Mouse (Mus musculus): ENCODE measurements around the gene 4930402H24Rik.
"Not testable (repeated sequence)": the region's sequence is repeated elsewhere in the genome, so short reads cannot be mapped to it uniquely, and the experiment has no call there.

4930402H24Rik gene

GRCm38 (mm10) chr2:130852964-130853363 is 53.2 kb downstream of the 4930402H24Rik start:
- in situ Hi-C loops (cut with MboI; ENCODE audit: low sequenced_read_pairs) = no loop called here

GRCm38 (mm10) chr2:130851363-130852246 is 54.6 kb downstream of the 4930402H24Rik start:
- in situ Hi-C loops (cut with MboI; ENCODE audit: low sequenced_read_pairs) = no loop called here

GRCm38 (mm10) chr2:130849688-130850087 is 56.5 kb downstream of the 4930402H24Rik start:
- in situ Hi-C loops (cut with MboI; ENCODE audit: low sequenced_read_pairs) = no loop called here

GRCm38 (mm10) chr2:130848313-130848712 is 57.9 kb downstream of the 4930402H24Rik start:
- in situ Hi-C loops (cut with MboI; ENCODE audit: low sequenced_read_pairs) = no loop called here

- in situ Hi-C loops (cut with MboI; ENCODE audit: low sequenced_read_pairs) = no loop called here
Measured at GRCm38 (mm10) chr2:130843623-130844022, 62.6 kb downstream of the 4930402H24Rik start.

- in situ Hi-C loops (cut with MboI; ENCODE audit: low sequenced_read_pairs) = no loop called here
Measured at GRCm38 (mm10) chr2:130840846-130841245, 65.4 kb downstream of the 4930402H24Rik start.

GRCm38 (mm10) chr2:130839874-130840661 is 66.1 kb downstream of the 4930402H24Rik start:
- in situ Hi-C loops (cut with MboI; ENCODE audit: low sequenced_read_pairs) = no loop called here

GRCm38 (mm10) chr2:130839528-130839873 is 66.7 kb downstream of the 4930402H24Rik start:
- in situ Hi-C loops (cut with MboI; ENCODE audit: low sequenced_read_pairs) = no loop called here

GRCm38 (mm10) chr2:130839084-130839483 is 67.1 kb downstream of the 4930402H24Rik start:
- in situ Hi-C loops (cut with MboI; ENCODE audit: low sequenced_read_pairs) = no loop called here

- in situ Hi-C loops (cut with MboI; ENCODE audit: low sequenced_read_pairs) = no loop called here
Measured at GRCm38 (mm10) chr2:130838131-130838530, 68.1 kb downstream of the 4930402H24Rik start.

GRCm38 (mm10) chr2:130833699-130834098 is 72.5 kb downstream of the 4930402H24Rik start:
- in situ Hi-C loops (cut with MboI; ENCODE audit: low sequenced_read_pairs) = no loop called here

GRCm38 (mm10) chr2:130832582-130832981 is 73.6 kb downstream of the 4930402H24Rik start:
- in situ Hi-C loops (cut with MboI; ENCODE audit: low sequenced_read_pairs) = no loop called here

GRCm38 (mm10) chr2:130832012-130832411 is 74.2 kb downstream of the 4930402H24Rik start:
- in situ Hi-C loops (cut with MboI; ENCODE audit: low sequenced_read_pairs) = no loop called here

- in situ Hi-C loops (cut with MboI; ENCODE audit: low sequenced_read_pairs) = no loop called here
Measured at GRCm38 (mm10) chr2:130830236-130830635, 76.0 kb downstream of the 4930402H24Rik start.

- in situ Hi-C loops (cut with MboI; ENCODE audit: low sequenced_read_pairs) = no loop called here
Measured at GRCm38 (mm10) chr2:130829496-130829895, 76.7 kb downstream of the 4930402H24Rik start.

GRCm38 (mm10) chr2:130828668-130829067 is 77.5 kb downstream of the 4930402H24Rik start:
- in situ Hi-C loops (cut with MboI; ENCODE audit: low sequenced_read_pairs) = no loop called here

GRCm38 (mm10) chr2:130828066-130828465 is 78.1 kb downstream of the 4930402H24Rik start:
- in situ Hi-C loops (cut with MboI; ENCODE audit: low sequenced_read_pairs) = not testable (repeated sequence)

GRCm38 (mm10) chr2:130827410-130827809 is 78.8 kb downstream of the 4930402H24Rik start:
- in situ Hi-C loops (cut with MboI; ENCODE audit: low sequenced_read_pairs) = no loop called here

GRCm38 (mm10) chr2:130818838-130819647 is 87.2 kb downstream of the 4930402H24Rik start:
- in situ Hi-C loops (cut with MboI; ENCODE audit: low sequenced_read_pairs) = no loop called here

GRCm38 (mm10) chr2:130817865-130818264 is 88.3 kb downstream of the 4930402H24Rik start:
- in situ Hi-C loops (cut with MboI; ENCODE audit: low sequenced_read_pairs) = no loop called here

- in situ Hi-C loops (cut with MboI; ENCODE audit: low sequenced_read_pairs) = no loop called here
Measured at GRCm38 (mm10) chr2:130816205-130816604, 90.0 kb downstream of the 4930402H24Rik start.
